Mouse (Mus musculus) ES-Bruce4 (cell line): ENCODE results near the gene Ccdc134. TPM values are rescaled to one million over a fixed set of nuclear protein-coding genes. Genes with fewer than 3 reads are reported as not detected.

Experiments
- H3K27ac ChIP-seq: 2 replicates; pipeline ENCODE4 v1.5.1; 2012; ENCODE audit warnings: low read length, inconsistent platforms; ENCODE audit not compliant: insufficient read depth
- H3K27me3 ChIP-seq: 2 replicates; pipeline ENCODE4 v1.6.1; 2012; ENCODE audit warnings: mild to moderate bottlenecking, low read length, inconsistent platforms; ENCODE audit not compliant: control insufficient read depth, poor library complexity, insufficient read depth, severe bottlenecking
- H3K36me3 ChIP-seq: 2 replicates; pipeline ENCODE4 v1.6.1; 2012; ENCODE audit warnings: inconsistent platforms, mild to moderate bottlenecking, low read length, moderate library complexity; ENCODE audit not compliant: control insufficient read depth, poor library complexity, insufficient read depth, severe bottlenecking
- H3K4me1 ChIP-seq: one replicate; pipeline ENCODE4 v1.8.1; 2011; ENCODE audit warnings: low read length; ENCODE audit not compliant: control insufficient read depth, insufficient read depth
- H3K4me3 ChIP-seq: 2 replicates; pipeline ENCODE4 v1.5.1; 2011; ENCODE audit warnings: low read depth, mild to moderate bottlenecking, low read length
- H3K9ac ChIP-seq: 2 replicates; pipeline ENCODE4 v1.6.1; 2012; ENCODE audit warnings: low read depth, mild to moderate bottlenecking, inconsistent platforms; ENCODE audit not compliant: poor library complexity, severe bottlenecking
- H3K9me3 ChIP-seq: replicated peaks from 2 replicates; pipeline ENCODE4 v1.6.1; 2012; ENCODE audit warnings: mild to moderate bottlenecking, low read length, inconsistent platforms; ENCODE audit not compliant: control insufficient read depth, poor library complexity, insufficient read depth, severe bottlenecking
- CTCF ChIP-seq: IDR thresholded peaks from one replicate; pipeline ENCODE4 v1.8.1; 2011; ENCODE audit warnings: low read depth, low read length
- EP300 ChIP-seq: IDR thresholded peaks from 2 replicates; pipeline ENCODE4 v1.6.1; 2011; ENCODE audit warnings: low read depth, low read length; ENCODE audit not compliant: insufficient read depth
- POLR2A ChIP-seq: IDR thresholded peaks from one replicate; pipeline ENCODE4 v1.8.1; 2011; ENCODE audit warnings: low read length; ENCODE audit not compliant: insufficient read depth
- polyA plus RNA-seq: library from polyadenylated mRNA; stranded (reverse); fragments of >200 nt; gene quantifications from 2 replicates; pipeline ENCODE4 v1.2.4, GENCODE M21; 2011; ENCODE audit warnings: low read depth; ENCODE audit not compliant: missing spikeins, insufficient read depth, insufficient read length

The Ccdc134 gene
- polyA plus RNA-seq, 1 experiment, result 15.0 TPM

GRCm38 (mm10) chr15:82183596-82183995 is 55.9 kb downstream of the Ccdc134 start:
- Histone ChIP-seq H3K27me3 (no peaks in the 10 kb centered on the region), H3K4me1 (peaks cover 2% of the 10 kb centered on the region), H3K4me3 (no peak overlapping the region), H3K27ac (no peak overlapping the region), H3K9me3 (peaks cover 12% of the 10 kb centered on the region), H3K36me3 (peaks cover 65% of the 10 kb centered on the region), H3K9ac (no peak overlapping the region)
- TF ChIP-seq CTCF (no peak), EP300 (no peak), POLR2A (no peak)

GRCm38 (mm10) chr15:82184183-82184582 is 56.5 kb downstream of the Ccdc134 start:
- Histone ChIP-seq H3K9me3 (peaks cover 12% of the 10 kb centered on the region), H3K27ac (no peak overlapping the region), H3K4me3 (no peak overlapping the region), H3K9ac (no peak overlapping the region), H3K36me3 (peaks cover 59% of the 10 kb centered on the region), H3K27me3 (no peaks in the 10 kb centered on the region), H3K4me1 (peaks cover 2% of the 10 kb centered on the region)
- TF ChIP-seq POLR2A (no peak), CTCF (no peak), EP300 (no peak)

GRCm38 (mm10) chr15:82184656-82185055 is 56.9 kb downstream of the Ccdc134 start:
- H3K4me1 ChIP-seq, result peaks cover 2% of the 10 kb centered on the region
- no peak overlapping the region for H3K27ac ChIP-seq
- H3K4me3 ChIP-seq, result no peak overlapping the region
- TF ChIP-seq POLR2A (no peak), EP300 (no peak), CTCF (no peak)
- no peak overlapping the region for H3K9ac ChIP-seq
- no peaks in the 10 kb centered on the region for H3K27me3 ChIP-seq
- peaks cover 12% of the 10 kb centered on the region for H3K9me3 ChIP-seq
- peaks cover 57% of the 10 kb centered on the region for H3K36me3 ChIP-seq

- TF ChIP-seq CTCF (no peak), EP300 (no peak), POLR2A (no peak)
- Histone ChIP-seq H3K4me1 (peaks cover 2% of the 10 kb centered on the region), H3K27ac (no peak overlapping the region), H3K27me3 (no peaks in the 10 kb centered on the region), H3K9ac (no peak overlapping the region), H3K4me3 (no peak overlapping the region), H3K9me3 (peaks cover 12% of the 10 kb centered on the region), H3K36me3 (peaks cover 51% of the 10 kb centered on the region)
Measured at GRCm38 (mm10) chr15:82185062-82185783, 57.5 kb downstream of the Ccdc134 start.

GRCm38 (mm10) chr15:82186131-82186530 is 58.4 kb downstream of the Ccdc134 start:
- Histone ChIP-seq H3K27ac (peak overlapping the region; percentile 64), H3K27me3 (no peaks in the 10 kb centered on the region), H3K4me1 (peaks cover 2% of the 10 kb centered on the region), H3K36me3 (peaks cover 44% of the 10 kb centered on the region), H3K9ac (no peak overlapping the region), H3K4me3 (no peak overlapping the region), H3K9me3 (peaks cover 12% of the 10 kb centered on the region)
- TF ChIP-seq EP300, result no peak
- TF ChIP-seq POLR2A, result no peak
- no peak for TF ChIP-seq CTCF

- Histone ChIP-seq H3K9me3 (peaks cover 6% of the 10 kb centered on the region), H3K4me1 (peaks cover 2% of the 10 kb centered on the region), H3K36me3 (peaks cover 42% of the 10 kb centered on the region), H3K9ac (no peak overlapping the region), H3K27me3 (no peaks in the 10 kb centered on the region), H3K27ac (peak overlapping the region; percentile 64), H3K4me3 (no peak overlapping the region)
- no peak for TF ChIP-seq CTCF
- TF ChIP-seq EP300, result no peak
- no peak for TF ChIP-seq POLR2A
Measured at GRCm38 (mm10) chr15:82186931-82187330, 59.2 kb downstream of the Ccdc134 start.
